Mouse (Mus musculus): Measurements from ENCODE around the gene Iqgap3. TPM values are rescaled to one million over a fixed set of nuclear protein-coding genes. Genes with fewer than 3 reads are reported as not detected.

Gene Iqgap3
- total and polyA plus RNA-seq, 2 experiments from 2014 or later = 1.2 to 5.4 TPM

DNA sequence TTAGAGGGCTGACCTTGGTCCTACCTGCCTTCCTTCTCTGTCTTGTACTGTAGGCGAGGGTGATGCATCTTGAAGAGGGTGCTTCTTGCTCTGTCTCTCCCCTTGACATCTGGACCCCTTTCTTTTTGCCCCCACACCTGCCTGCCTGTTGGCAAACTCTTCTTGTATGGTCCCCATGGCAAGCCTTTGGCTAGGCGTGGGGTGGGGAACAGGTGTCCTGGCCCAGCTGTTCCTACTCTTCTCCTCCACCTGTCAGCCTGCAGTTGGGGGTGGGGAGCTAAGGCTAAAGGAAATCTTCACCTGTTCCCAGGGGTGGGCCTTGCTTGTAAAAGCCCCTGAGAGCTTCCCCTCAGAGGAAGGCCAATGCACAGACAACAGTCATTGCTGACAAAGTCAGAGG lies 65.7 kb downstream of the Iqgap3 start:
- no peak for ATAC-seq (ENCODE audit: low FRiP score)
- 82% methylated on average over 2 of the region's 2 CpGs for WGBS

GRCm38 (mm10) chr3:88147866-88148265 lies 66.1 kb downstream of the Iqgap3 start:
- Histone ChIP-seq H3K27me3 (ENCODE audit: insufficient read depth, low read length) (no peaks in the 10 kb centered on the region), H3K4me2 (ENCODE audit: low read depth, low read length, poor library complexity, severe bottlenecking) (no peak overlapping the region), H3K9me3 (ENCODE audit: low read length) (no peaks in the 10 kb centered on the region), H3K27ac (ENCODE audit: low read depth, low read length) (no peak overlapping the region), H3K4me3 (ENCODE audit: low read depth, low read length) (no peak overlapping the region), H3K9ac (replicated peaks; ENCODE audit: low read length, poor library complexity, severe bottlenecking) (no peak overlapping the region), H3K36me3 (ENCODE audit: insufficient read depth, low read length) (0 out of 2 replicates have a peak, but pooled peaks cover 3% of the 10 kb centered on the region), H3K4me1 (ENCODE audit: insufficient read depth, low read length) (peaks cover 58% of the 10 kb centered on the region)
- DNase-seq (ENCODE audit: low spot score) (no peak), ATAC-seq (ENCODE audit: low FRiP score) (no peak)
- 69% methylated on average over 1 of the region's 1 CpGs for WGBS
- no peak for TF ChIP-seq CTCF (IDR thresholded peaks at IDR 0.05)

More for the DNA sequence above, 65.7 kb downstream of the Iqgap3 start:
- Histone ChIP-seq H3K27me3 (ENCODE audit: insufficient read depth, low read length) (no peaks in the 10 kb centered on the region), H3K9ac (replicated peaks; ENCODE audit: low read length, poor library complexity, severe bottlenecking) (no peak overlapping the region), H3K4me3 (ENCODE audit: low read depth, low read length) (no peak overlapping the region), H3K27ac (ENCODE audit: low read depth, low read length) (no peak overlapping the region), H3K36me3 (ENCODE audit: insufficient read depth, low read length) (0 out of 2 replicates have a peak, but pooled peaks cover 3% of the 10 kb centered on the region), H3K4me2 (ENCODE audit: low read depth, low read length, poor library complexity, severe bottlenecking) (no peak overlapping the region), H3K4me1 (ENCODE audit: insufficient read depth, low read length) (peaks cover 57% of the 10 kb centered on the region), H3K9me3 (ENCODE audit: low read length) (no peaks in the 10 kb centered on the region)
- DNase-seq (ENCODE audit: low spot score) = no peak
- no peak for TF ChIP-seq CTCF (IDR thresholded peaks at IDR 0.05)

GRCm38 (mm10) chr3:88148354-88148753 lies 66.6 kb downstream of the Iqgap3 start:
- H3K4me2 ChIP-seq (ENCODE audit: low read depth, low read length, poor library complexity, severe bottlenecking) = no peak overlapping the region
- H3K27ac ChIP-seq (ENCODE audit: low read depth, low read length) = peak overlapping the region; percentile 32; the same call in 1 of the 2 replicates
- peaks cover 62% of the 10 kb centered on the region for H3K4me1 ChIP-seq (ENCODE audit: insufficient read depth, low read length)
- no peak for DNase-seq (ENCODE audit: low spot score)
- H3K9me3 ChIP-seq (ENCODE audit: low read length) = no peaks in the 10 kb centered on the region
- no peak for TF ChIP-seq CTCF (IDR thresholded peaks at IDR 0.05)
- 92% methylated on average over 5 of the region's 5 CpGs for WGBS
- H3K9ac ChIP-seq (replicated peaks; ENCODE audit: low read length, poor library complexity, severe bottlenecking) = no peak overlapping the region
- H3K4me3 ChIP-seq (ENCODE audit: low read depth, low read length) = no peak overlapping the region
- no peaks in the 10 kb centered on the region for H3K27me3 ChIP-seq (ENCODE audit: insufficient read depth, low read length)
- H3K36me3 ChIP-seq (ENCODE audit: insufficient read depth, low read length) = 0 out of 2 replicates have a peak, but pooled peaks cover 3% of the 10 kb centered on the region
- ATAC-seq (ENCODE audit: low FRiP score) = no peak

DNA sequence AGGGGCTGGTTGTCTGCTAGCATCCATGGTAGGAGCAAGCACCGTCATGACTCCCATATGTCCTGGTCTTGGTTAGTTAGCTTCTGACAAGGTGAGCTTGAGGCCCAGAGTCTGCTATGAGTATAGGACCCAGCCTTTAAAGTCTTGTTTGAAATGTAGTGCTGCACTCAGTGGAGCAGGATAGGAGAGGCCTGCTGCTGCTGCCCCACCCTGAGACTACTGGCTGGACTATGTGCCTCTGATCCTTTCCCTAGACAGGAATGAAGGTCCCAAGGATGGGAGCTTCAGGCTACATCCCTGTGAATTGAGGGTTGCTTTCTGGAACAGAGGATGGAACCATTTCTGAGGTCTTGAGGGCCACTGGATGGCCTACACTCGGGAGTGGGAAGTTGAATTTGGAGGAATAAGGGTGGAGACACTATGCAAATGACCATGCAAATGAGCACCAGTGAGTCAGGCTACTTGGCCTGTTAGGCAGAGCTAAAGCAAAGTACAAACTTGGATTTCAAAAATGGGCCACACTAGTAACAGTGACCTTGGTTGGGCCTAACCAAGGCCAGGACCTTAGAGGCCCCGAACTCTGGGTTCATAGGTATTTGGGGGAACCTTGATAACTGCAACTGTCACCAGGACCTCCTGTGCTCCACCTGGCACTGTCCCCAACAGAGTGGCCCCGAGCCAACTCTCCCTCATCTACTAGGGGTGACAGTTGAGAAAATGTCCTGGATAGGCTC lies 67.2 kb downstream of the Iqgap3 start:
- no peak for ATAC-seq (ENCODE audit: low FRiP score)
- Histone ChIP-seq H3K4me1 (ENCODE audit: insufficient read depth, low read length) (peaks cover 62% of the 10 kb centered on the region), H3K4me2 (ENCODE audit: low read depth, low read length, poor library complexity, severe bottlenecking) (no peak overlapping the region), H3K9ac (replicated peaks; ENCODE audit: low read length, poor library complexity, severe bottlenecking) (no peak overlapping the region; the same call in 1 of the 2 replicates), H3K4me3 (ENCODE audit: low read depth, low read length) (no peak overlapping the region), H3K27me3 (ENCODE audit: insufficient read depth, low read length) (no peaks in the 10 kb centered on the region), H3K27ac (ENCODE audit: low read depth, low read length) (peak overlapping the region; percentile 85), H3K36me3 (ENCODE audit: insufficient read depth, low read length) (0 out of 2 replicates have a peak, but pooled peaks cover 3% of the 10 kb centered on the region), H3K9me3 (ENCODE audit: low read length) (no peaks in the 10 kb centered on the region)
- DNase-seq (ENCODE audit: low spot score) = no peak
- 60% methylated on average over 4 of the region's 4 CpGs for WGBS
- no peak for TF ChIP-seq CTCF (IDR thresholded peaks at IDR 0.05)

DNA sequence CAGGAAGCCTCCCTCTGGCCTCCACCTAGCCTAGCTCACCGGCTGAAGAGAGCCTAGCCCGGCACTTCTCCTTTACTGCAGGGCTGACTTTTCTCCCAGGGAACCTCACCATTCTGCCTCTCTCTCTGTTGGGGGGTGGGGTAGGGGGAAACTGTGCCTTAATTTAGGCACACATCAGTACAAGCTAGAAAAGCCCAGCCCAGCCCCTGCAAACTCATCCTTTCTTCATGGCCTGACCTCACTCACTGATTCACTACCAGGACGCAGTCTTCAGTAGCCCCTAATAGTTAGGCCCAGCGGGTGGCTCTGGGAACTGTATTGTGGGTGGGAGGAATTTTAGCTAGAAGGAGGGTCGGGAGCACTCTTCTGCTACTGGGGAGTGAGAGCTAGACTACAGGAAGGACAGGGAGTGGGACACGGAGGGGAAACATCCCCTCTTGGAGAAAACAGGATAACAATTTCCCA lies 67.8 kb downstream of the Iqgap3 start:
- no peak overlapping the region for H3K4me3 ChIP-seq (ENCODE audit: low read depth, low read length)
- DNase-seq (ENCODE audit: low spot score) = no peak
- no peaks in the 10 kb centered on the region for H3K9me3 ChIP-seq (ENCODE audit: low read length)
- no peaks in the 10 kb centered on the region for H3K27me3 ChIP-seq (ENCODE audit: insufficient read depth, low read length)
- peaks cover 58% of the 10 kb centered on the region for H3K4me1 ChIP-seq (ENCODE audit: insufficient read depth, low read length)
- TF ChIP-seq CTCF (IDR thresholded peaks at IDR 0.05) = no peak
- H3K4me2 ChIP-seq (ENCODE audit: low read depth, low read length, poor library complexity, severe bottlenecking) = peak overlapping the region; percentile 38; the same call in 1 of the 2 replicates
- peak overlapping the region; percentile 42 for H3K9ac ChIP-seq (replicated peaks; ENCODE audit: low read length, poor library complexity, severe bottlenecking)
- H3K36me3 ChIP-seq (ENCODE audit: insufficient read depth, low read length) = 0 out of 2 replicates have a peak, but pooled peaks cover 3% of the 10 kb centered on the region
- peak overlapping the region; percentile 85 for H3K27ac ChIP-seq (ENCODE audit: low read depth, low read length)
- 20% methylated on average over 6 of the region's 6 CpGs for WGBS
- ATAC-seq (ENCODE audit: low FRiP score) = no peak
